Mouse (Mus musculus): Measurements from ENCODE around the gene Tmem37.

The Tmem37 gene

DNA sequence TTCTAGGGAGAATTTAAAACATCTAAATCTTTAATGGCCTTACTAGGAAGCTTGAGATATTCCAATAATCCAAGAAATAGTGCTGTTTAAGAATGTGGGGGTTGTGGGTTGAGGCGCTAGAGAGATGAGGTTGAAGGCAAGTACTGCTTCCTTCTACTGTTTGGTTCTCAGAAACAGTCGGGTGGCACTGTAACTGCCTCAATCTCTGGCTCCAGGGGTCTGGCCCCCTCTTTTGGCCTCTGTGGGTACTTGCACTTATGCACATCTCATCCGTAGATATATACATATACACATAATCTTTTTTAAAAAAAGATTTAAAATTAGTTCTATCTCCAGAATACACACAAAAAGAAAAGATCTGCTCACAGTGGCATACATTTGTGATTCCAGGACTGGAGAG lies 55.0 kb downstream of the Tmem37 start:
- DNase-seq (ENCODE audit: low spot score) = no peak
